Comparison of ENCODE assay signal across 9 mouse cellular contexts in the genomic region with DNA sequence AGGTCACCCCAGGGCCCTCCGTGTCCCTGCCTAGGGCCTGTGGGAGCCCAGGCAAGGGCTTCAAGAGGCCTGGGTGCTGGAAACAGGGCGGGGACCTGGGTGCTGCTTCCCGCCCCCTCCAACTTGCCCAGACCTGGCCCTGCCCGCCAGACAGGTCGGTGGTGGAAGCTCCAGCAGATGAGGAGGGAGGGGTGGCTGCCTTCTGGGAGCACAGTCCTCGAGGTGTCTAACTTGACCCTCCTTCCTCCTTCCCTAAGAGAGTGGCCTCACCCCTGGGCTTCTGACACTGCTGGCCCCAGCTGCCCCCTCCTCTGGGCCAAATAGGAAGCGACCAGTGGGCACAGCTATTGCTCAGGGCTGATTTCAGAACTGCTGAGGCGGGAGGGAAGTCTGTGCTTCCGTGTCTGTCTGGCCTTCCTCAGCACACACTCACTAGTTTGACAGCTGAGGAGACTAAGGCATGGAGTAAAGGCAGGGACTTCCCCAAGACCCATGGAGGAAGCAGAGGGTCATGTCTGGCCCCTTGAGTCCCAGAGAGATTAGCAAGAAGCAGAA. TPM values are rescaled to one million over a fixed set of nuclear protein-coding genes. Genes with fewer than 3 reads are reported as not detected.
DNase-seq lines count a peak whose midpoint lies in the region; ATAC-seq and TF ChIP-seq lines count a peak whose summit lies in the region.
"Had no signal": no experiment of that assay in that cellular context is flagged by ENCODE, and none has a peak within 500 bp of the region (broad histone marks: within the 10 kb centered on the region; RNA-seq: fewer than 3 reads in every experiment).

A gene (minus strand): TSS at position 175 of the 555 bp plus-strand sequence.

- no peak for DNase-seq in frontal cortex, postnatal 10 days (ENCODE audit: low spot score in 2 of 2)
- DNase-seq in CD4-positive helper T cell, adult 2 months (ENCODE audit: low read depth, low spot score): peak; percentile 61
- peak; percentile 55 for DNase-seq in liver, postnatal 0 days
- DNase-seq in T-cell, adult 2 months (ENCODE audit: low spot score): no peak
- DNase-seq in right cerebral cortex, adult 2 months (ENCODE audit: low spot score in 2 of 2): no peak
- no peak for DNase-seq in frontal cortex, postnatal 25 days (ENCODE audit: low spot score in 2 of 2)

- ATAC-seq in frontal cortex, adult (ENCODE audit: low TSS enrichment): peak; percentile 17; the same call in 1 of the 2 replicates
- ATAC-seq in granulocyte monocyte progenitor cell, adult 5-6 weeks (replicated peaks; ENCODE audit: poor library complexity, severe bottlenecking): peak; percentile 60
- ATAC-seq in liver, postnatal 0 days: peak; percentile 28

- peak within 1 kb of the TSS; percentile 66 for H3K9ac ChIP-seq in liver, postnatal 0 days (replicated peaks)

- 0 out of 2 replicates have a peak, but pooled peaks cover under 1% of the 10 kb centered on the region for H3K36me3 ChIP-seq in liver, postnatal 0 days (replicated peaks; ENCODE audit: insufficient read depth, low read length)

- TF ChIP-seq CTCF in liver, postnatal 0 days (IDR thresholded peaks at IDR 0.05; ENCODE audit: low read depth): peak; percentile 39

- no peak for TF ChIP-seq EP300 in liver, postnatal 0 days (IDR thresholded peaks at IDR 0.05; ENCODE audit: low read depth)

- H3K4me3 ChIP-seq in liver, postnatal 0 days (ENCODE audit: low read depth, low read length): peak within 1 kb of the TSS; percentile 54

- no peaks in the 10 kb centered on the region for H3K9me3 ChIP-seq in liver, postnatal 0 days (ENCODE audit: low read length)

- H3K27me3 ChIP-seq in liver, postnatal 0 days (ENCODE audit: insufficient read depth, low read length): no peaks in the 10 kb centered on the region

- WGBS in liver, postnatal 0 days (ENCODE audit: insufficient replicate concordance): 13% methylated on average over 9 of the region's 9 CpGs

- H3K4me2 ChIP-seq in liver, postnatal 0 days (ENCODE audit: low read depth, low read length): peak within 1 kb of the TSS; percentile 70

- H3K4me1 ChIP-seq in liver, postnatal 0 days (ENCODE audit: insufficient read depth): peaks cover 33% of the 10 kb centered on the region

- peak within 1 kb of the TSS; percentile 78 for H3K27ac ChIP-seq in liver, postnatal 0 days (ENCODE audit: low read depth)
- H3K27ac ChIP-seq: kidney, postnatal 0 days had no signal

RNA-seq across cellular contexts. Expression of the gene that starts here (rescaled TPM):
- total RNA-seq in granulocyte monocyte progenitor cell, adult 5-6 weeks (2014; fragmentation: Nextera tagmentation): 30.0 and 31.7 TPM in 2 replicates
- 23.8 and 34.6 TPM in 2 replicates for total RNA-seq in granulocyte monocyte progenitor cell, adult 5-6 weeks (2017)
- 4.0 and 4.4 TPM in 2 replicates for polyA plus RNA-seq in liver, postnatal 0 days (2015; fragmentation: Nextera tagmentation; extraction: Ambion mirVana)

Comparison
In these comparisons a context has a peak if more than half of its experiments do, and no peak if none do; other contexts are left out.
1. DNase-seq: peak in CD4-positive helper T cell, adult 2 months (single experiment) and liver, postnatal 0 days (single experiment); none in frontal cortex, postnatal 10 days (0 of 2), T-cell, adult 2 months (single experiment), right cerebral cortex, adult 2 months (0 of 2) and frontal cortex, postnatal 25 days (0 of 2).
2. Peak in every context shown above with its lines, with median percentiles within 50 percentile points of each other: ATAC-seq.